Mouse (Mus musculus): ENCODE results near the gene Lmo1.
A peak's percentile ranks its signal among the peaks of the same experiment; 100 is the strongest.
"Not testable (repeated sequence)": the region's sequence is repeated elsewhere in the genome, so short reads cannot be mapped to it uniquely, and the experiment has no call there.

Lmo1 gene

GRCm38 (mm10) chr7:109115488-109115887 lies 59.5 kb downstream of the Lmo1 start:
- DNase-seq (ENCODE audit: low spot score in 2 of 2): not testable (repeated sequence)

GRCm38 (mm10) chr7:109114950-109115349 lies 60.1 kb downstream of the Lmo1 start:
- DNase-seq (ENCODE audit: low spot score in 2 of 2): no peak

GRCm38 (mm10) chr7:109111000-109111399 lies 64.0 kb downstream of the Lmo1 start:
- peak; percentile 20 to 48 for DNase-seq (ENCODE audit: low spot score in 2 of 2)

- DNase-seq (ENCODE audit: low spot score in 2 of 2): no peak
Measured at GRCm38 (mm10) chr7:109104894-109105293, 70.1 kb downstream of the Lmo1 start.

GRCm38 (mm10) chr7:109101167-109101566 lies 73.8 kb downstream of the Lmo1 start:
- DNase-seq (ENCODE audit: low spot score in 2 of 2): no peak

- DNase-seq (ENCODE audit: low spot score in 2 of 2): peak in 1 of 2 experiments; percentile 22
Measured at GRCm38 (mm10) chr7:109098145-109099018, 76.6 kb downstream of the Lmo1 start.

GRCm38 (mm10) chr7:109097203-109097602 lies 77.8 kb downstream of the Lmo1 start:
- no peak for DNase-seq (ENCODE audit: low spot score in 2 of 2)

- DNase-seq (ENCODE audit: low spot score in 2 of 2): no peak
Measured at GRCm38 (mm10) chr7:109096618-109097017, 78.4 kb downstream of the Lmo1 start.

GRCm38 (mm10) chr7:109094294-109094693 lies 80.7 kb downstream of the Lmo1 start:
- DNase-seq (ENCODE audit: low spot score in 2 of 2): no peak

- DNase-seq (ENCODE audit: low spot score in 2 of 2): not testable (repeated sequence)
Measured at GRCm38 (mm10) chr7:109091316-109091715, 83.7 kb downstream of the Lmo1 start.
